Mouse (Mus musculus) liver, embryonic 14.5 days (tissue): ENCODE results near the gene Ptprd.

Experiments
- CTCF ChIP-seq: IDR thresholded peaks from 2 replicates; pipeline ENCODE4 v1.5.1; 2016; ENCODE audit warnings: antibody characterized with exemption, low read depth, control low read depth
- EP300 ChIP-seq: IDR thresholded peaks from 2 replicates; pipeline ENCODE4 v1.6.1; 2016; ENCODE audit warnings: antibody characterized with exemption, low read depth

DNA sequence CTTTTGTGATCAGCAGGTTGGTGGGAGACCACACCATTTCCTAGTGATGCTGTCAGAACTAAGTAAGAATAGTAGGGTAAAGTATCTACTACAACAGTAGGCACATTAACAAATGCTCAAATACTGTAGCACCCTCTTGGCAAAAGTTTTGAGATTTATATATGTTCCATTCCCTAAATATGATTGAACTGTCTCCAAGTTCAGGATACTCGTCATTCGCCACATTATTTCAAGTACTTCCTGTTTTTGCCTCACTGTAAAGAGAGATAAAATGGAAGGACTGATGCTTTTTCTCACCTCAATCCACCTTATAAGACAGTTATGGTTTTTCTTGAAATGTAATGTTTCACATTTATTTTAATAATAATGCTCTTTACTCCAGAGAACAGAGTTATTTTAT is 1086.9 kb downstream of the Ptprd start:
- TF ChIP-seq CTCF: no peak
- no peak for TF ChIP-seq EP300
